Mouse (Mus musculus) C2C12 (cell line): ENCODE data around the gene Ak7. TPM values are rescaled to one million over a fixed set of nuclear protein-coding genes. Genes with fewer than 3 reads are reported as not detected.

ENCODE experiments used
- H3K27me3 ChIP-seq: one replicate; pipeline ENCODE4 v1.6.1; 2011; ENCODE audit not compliant: control insufficient read depth, insufficient read depth, insufficient read length
- H3K36me3 ChIP-seq: one replicate; pipeline ENCODE4 v1.6.1; 2011; ENCODE audit not compliant: control insufficient read depth, insufficient read depth
- H3K4me3 ChIP-seq: one replicate; pipeline ENCODE4 v1.5.1; 2011; ENCODE audit warnings: mild to moderate bottlenecking, control low read depth; ENCODE audit not compliant: poor library complexity, insufficient read depth, severe bottlenecking
- H3K79me2 ChIP-seq: one replicate; pipeline ENCODE4 v1.6.1; 2011; ENCODE audit not compliant: control insufficient read depth, insufficient read depth
- H3K79me3 ChIP-seq: one replicate; pipeline ENCODE4 v1.6.1; 2011; ENCODE audit warnings: low read depth, control low read depth
- H3ac ChIP-seq: one replicate; pipeline ENCODE3; 2011; ENCODE audit warnings: low read depth; ENCODE audit not compliant: control insufficient read depth, insufficient read length
- CEBPB ChIP-seq: IDR thresholded peaks from one replicate; pipeline ENCODE4 v1.6.1; 2011; ENCODE audit warnings: low read depth, mild to moderate bottlenecking, control low read depth, moderate library complexity
- CTCF ChIP-seq: IDR thresholded peaks from one replicate; pipeline ENCODE4 v1.5.1; 2011; ENCODE audit not compliant: control insufficient read depth, insufficient read depth, insufficient read length
- FOSL1 ChIP-seq: IDR thresholded peaks from one replicate; pipeline ENCODE4 v1.8.0; 2011; ENCODE audit warnings: mild to moderate bottlenecking, low read length; ENCODE audit not compliant: poor library complexity, insufficient read depth, severe bottlenecking
- MAX ChIP-seq: IDR thresholded peaks from one replicate; pipeline ENCODE4 v1.6.1; 2011; ENCODE audit warnings: mild to moderate bottlenecking, control low read depth
- MYOD1 ChIP-seq: IDR thresholded peaks from one replicate; pipeline ENCODE4 v1.6.1; 2011; ENCODE audit warnings: low read depth; ENCODE audit not compliant: control insufficient read depth, insufficient read length
- MYOG ChIP-seq: IDR thresholded peaks from one replicate; pipeline ENCODE4 v1.6.1; 2011; ENCODE audit not compliant: control insufficient read depth, insufficient read length; ENCODE audit errors: extremely low read depth
- USF1 ChIP-seq: IDR thresholded peaks from one replicate; pipeline ENCODE4 v1.6.1; 2011; ENCODE audit warnings: low read depth, mild to moderate bottlenecking, control low read depth, moderate library complexity
- polyA plus RNA-seq: library from polyadenylated mRNA; unstranded; fragments of >200 nt; fragmentation: generic; extraction: Trizol; gene quantifications from one replicate; pipeline ENCODE4 v1.2.1, GENCODE M21; 2012; ENCODE audit warnings: missing spikeins

Gene Ak7
- polyA plus RNA-seq, 1 experiment: 0.12 TPM

DNA sequence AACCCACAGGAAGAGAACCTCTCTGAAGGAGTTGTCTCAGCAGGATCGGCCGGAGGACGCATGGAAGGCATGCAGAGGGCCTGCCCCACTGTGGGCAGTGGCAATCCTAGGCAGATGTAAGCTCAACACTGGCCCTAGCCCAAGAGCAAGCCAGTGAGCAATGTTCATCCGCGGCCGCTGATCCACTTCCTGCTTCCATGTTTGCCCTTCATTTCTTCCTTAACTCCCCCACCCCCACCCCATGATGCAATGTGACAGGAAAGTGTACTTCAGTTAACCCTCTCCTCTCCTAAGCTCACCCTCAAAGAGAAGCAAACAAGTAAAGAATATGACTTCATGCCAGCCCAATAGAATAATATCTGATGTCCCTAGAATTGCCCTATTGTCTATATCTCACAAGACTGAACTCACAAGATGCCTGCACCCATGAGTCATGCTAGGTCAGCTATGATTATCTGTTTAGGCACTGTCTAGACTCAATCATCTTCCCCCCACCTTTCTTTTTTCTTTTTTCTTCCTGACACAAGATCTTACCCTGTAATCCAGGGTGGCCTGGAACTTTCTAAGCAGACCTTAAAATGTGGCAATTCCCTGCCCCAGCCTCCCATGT is 25.2 kb downstream of the Ak7 start:
- H3K4me3 ChIP-seq: no peak overlapping the region
- no peaks in the 10 kb centered on the region for H3K79me2 ChIP-seq
- H3ac ChIP-seq: no peak overlapping the region
- H3K79me3 ChIP-seq: no peaks in the 10 kb centered on the region
- H3K36me3 ChIP-seq: no peaks in the 10 kb centered on the region
- TF ChIP-seq MYOG (no peak), CEBPB (no peak), MAX (no peak), CTCF (no peak)
- H3K27me3 ChIP-seq: no peaks in the 10 kb centered on the region

DNA sequence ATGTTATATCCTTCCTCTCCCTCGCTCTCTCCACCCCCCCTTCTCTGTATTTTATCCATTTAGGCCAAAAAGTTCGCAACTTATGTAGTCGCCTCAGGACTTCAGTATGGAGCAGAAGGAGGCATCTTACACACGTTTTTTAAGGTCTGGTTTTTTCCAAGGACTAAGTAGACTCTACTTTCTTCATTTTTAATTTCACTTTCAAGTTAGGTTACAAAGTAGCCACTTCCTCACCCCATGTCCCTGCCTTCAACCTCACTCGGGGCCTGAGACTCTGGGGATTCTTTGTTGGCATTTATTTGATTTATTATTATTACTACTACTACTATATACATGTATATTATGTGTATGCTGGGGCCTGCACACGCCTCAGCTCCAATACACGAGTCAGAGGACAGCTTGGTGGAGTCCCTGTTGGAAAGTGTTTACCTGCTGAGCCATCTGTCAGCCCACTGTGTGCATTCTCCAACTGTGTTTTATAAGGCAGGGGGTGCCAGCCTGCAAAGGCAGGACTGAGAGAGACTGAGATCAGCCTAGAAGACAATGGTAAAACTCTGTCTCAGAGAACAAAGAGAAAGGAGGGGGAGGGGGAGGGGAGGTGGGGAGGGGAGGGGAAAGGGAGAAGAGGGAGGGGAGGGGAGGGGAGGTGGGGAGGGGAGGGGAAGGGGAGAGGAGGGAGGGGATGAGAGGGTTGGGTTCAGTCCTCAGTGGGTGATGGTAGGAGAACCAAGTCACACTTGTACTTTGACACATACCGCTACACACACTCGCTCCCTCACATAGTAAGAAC is 27.8 kb downstream of the Ak7 start:
- Histone ChIP-seq H3K27me3 (no peaks in the 10 kb centered on the region), H3K79me2 (no peaks in the 10 kb centered on the region), H3K79me3 (no peaks in the 10 kb centered on the region), H3K4me3 (no peak overlapping the region), H3K36me3 (no peaks in the 10 kb centered on the region), H3ac (no peak overlapping the region)
- TF ChIP-seq MYOG (no peak), FOSL1 (no peak), USF1 (no peak), CTCF (no peak), MYOD1 (no peak), CEBPB (no peak), MAX (no peak)

DNA sequence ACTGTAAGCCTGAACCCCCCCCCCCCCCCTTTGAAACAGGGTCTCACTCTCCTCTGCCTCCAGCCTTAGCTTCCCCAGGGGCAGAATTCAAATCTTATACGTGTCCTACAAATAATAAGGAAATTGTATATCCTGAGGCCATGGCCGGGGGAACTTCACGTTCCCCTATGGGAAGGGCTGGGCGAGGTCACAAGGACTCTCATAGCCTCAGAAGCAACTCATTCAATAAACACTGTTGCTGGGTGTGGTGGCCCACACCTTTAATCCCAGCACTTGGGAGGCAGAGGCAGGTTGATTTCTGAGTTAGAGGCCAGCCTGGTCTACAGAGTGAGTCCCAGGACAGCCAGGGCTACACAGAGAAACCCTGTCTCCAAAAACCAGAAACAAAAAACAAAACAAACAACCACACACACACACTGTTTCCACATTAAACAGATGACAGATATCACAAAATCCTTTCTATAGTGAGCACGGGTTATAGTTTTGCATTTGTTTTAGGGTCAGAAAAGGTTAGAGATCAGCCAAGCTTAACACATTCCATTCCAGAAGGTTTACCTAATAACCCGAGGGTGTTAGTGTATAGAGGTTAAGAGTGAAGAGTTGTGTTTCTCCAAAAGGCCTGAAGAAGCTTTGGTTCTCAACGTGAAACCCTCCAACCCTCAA is 29.6 kb downstream of the Ak7 start:
- TF ChIP-seq USF1: no peak
- H3K4me3 ChIP-seq: no peak overlapping the region
- no peaks in the 10 kb centered on the region for H3K36me3 ChIP-seq
- H3K79me2 ChIP-seq: no peaks in the 10 kb centered on the region
- no peaks in the 10 kb centered on the region for H3K79me3 ChIP-seq
- no peaks in the 10 kb centered on the region for H3K27me3 ChIP-seq
- no peak overlapping the region for H3ac ChIP-seq

DNA sequence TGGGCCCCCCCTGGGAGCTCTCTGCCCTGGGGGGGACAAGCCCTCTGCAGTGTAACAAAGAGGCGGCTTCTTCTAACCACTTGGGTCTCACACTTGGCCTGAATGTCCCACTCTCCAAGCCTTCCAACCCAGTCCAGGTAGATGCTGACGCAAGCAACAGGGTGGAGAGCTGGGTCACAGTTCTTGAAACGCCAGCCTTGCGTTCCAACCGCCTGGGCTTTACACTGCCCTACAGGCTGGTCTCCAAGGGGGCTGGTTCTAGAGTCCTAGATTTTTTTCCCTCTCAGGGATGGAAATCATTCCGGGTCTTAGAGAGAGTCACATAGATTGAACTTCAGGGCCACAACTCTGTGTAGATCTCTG is 30.1 kb downstream of the Ak7 start:
- Histone ChIP-seq H3K36me3 (no peaks in the 10 kb centered on the region), H3K4me3 (no peak overlapping the region), H3K79me3 (no peaks in the 10 kb centered on the region), H3ac (no peak overlapping the region), H3K27me3 (no peaks in the 10 kb centered on the region), H3K79me2 (no peaks in the 10 kb centered on the region)
- TF ChIP-seq USF1 (no peak), MAX (no peak), FOSL1 (no peak), MYOD1 (no peak), CTCF (no peak), MYOG (no peak), CEBPB (no peak)

DNA sequence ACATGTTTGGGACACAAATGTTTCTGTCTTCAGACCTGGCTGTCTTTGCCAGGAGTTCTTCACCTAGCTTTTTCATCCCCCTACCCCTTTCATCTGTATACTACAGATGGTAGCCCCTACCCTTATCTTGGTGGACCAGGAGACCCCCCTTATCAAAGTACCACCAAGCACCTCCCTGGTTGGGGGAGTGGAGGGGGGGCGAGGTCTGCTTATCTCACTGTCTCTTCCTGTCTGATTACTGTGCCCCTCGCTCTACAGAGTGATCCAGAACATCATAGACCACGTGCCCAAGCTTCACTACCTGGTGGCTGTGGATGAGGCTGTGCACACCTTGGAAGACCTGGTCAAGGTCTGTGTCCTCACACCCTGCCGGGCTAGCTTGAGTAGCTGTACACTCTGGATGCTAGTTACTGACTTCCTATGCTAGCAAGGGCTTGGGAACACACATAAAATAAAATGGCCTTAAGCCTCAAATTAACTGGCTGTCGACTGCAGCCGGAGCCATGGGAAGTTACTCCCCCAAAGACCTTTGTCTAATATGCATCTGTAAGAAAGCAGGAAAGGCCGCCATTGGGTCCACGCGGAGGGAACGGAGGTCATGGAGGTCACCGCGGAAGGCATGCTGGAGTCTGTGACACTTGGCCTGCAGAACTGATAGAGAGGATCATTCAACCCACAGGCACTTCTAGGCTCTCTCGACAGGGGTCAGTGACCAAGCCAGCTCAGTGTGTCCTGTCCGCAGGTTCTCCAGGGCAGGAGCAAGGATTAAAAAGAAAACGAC is 32.7 kb downstream of the Ak7 start:
- no peaks in the 10 kb centered on the region for H3K36me3 ChIP-seq
- H3ac ChIP-seq: no peak overlapping the region
- no peaks in the 10 kb centered on the region for H3K27me3 ChIP-seq
- H3K79me3 ChIP-seq: no peaks in the 10 kb centered on the region
- H3K4me3 ChIP-seq: no peak overlapping the region
- H3K79me2 ChIP-seq: no peaks in the 10 kb centered on the region
- TF ChIP-seq USF1: no peak

DNA sequence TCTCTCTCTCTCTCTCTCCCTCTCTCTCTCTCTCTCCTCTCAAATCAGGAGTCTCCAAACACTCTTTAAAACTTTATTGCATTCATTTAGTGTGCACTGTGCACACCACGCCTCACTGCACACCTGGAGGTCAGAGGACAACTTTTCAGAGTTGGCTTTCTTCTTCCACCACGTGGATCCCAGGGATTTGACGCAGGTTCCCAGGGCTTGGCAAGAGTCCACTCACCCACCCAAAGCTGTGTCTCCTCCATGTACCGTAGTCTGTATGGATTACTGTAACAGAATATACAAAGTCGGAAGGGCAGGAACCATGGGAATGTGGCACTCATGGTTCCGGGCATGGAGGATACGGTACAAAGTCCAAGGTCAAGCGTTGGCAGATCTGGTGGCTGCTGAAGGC is 33.9 kb downstream of the Ak7 start:
- Histone ChIP-seq H3K27me3 (no peaks in the 10 kb centered on the region), H3K36me3 (no peaks in the 10 kb centered on the region), H3K79me2 (no peaks in the 10 kb centered on the region), H3ac (no peak overlapping the region), H3K4me3 (no peak overlapping the region), H3K79me3 (no peaks in the 10 kb centered on the region)
- TF ChIP-seq MYOD1 (no peak), CTCF (no peak), CEBPB (no peak), USF1 (no peak), MYOG (no peak), MAX (no peak), FOSL1 (no peak)
